Mouse (Mus musculus): ENCODE results near the gene Usp37. TPM values are rescaled to one million over a fixed set of nuclear protein-coding genes. Genes with fewer than 3 reads are reported as not detected.

Usp37 gene
- total RNA-seq, 2 experiments from 2014 or later, result 6.6 to 10.6 TPM

- DNase-seq, result no peak
- intact Hi-C loops (cut with DNase I; ENCODE audit: low total_unique reads), result loop anchor here (10.0 kb wide), 1 partner anchor 89 kb away; no protein-coding TSS in a partner anchor
Measured at GRCm38 (mm10) chr1:74505393-74505720, 38.7 kb downstream of the Usp37 start.

GRCm38 (mm10) chr1:74501106-74501505 lies 43.0 kb downstream of the Usp37 start:
- intact Hi-C loops (cut with DNase I; ENCODE audit: low total_unique reads), result loop anchor here (10.0 kb wide), 1 partner anchor 94 kb away; no protein-coding TSS in a partner anchor
- no peak for DNase-seq

- DNase-seq, result no peak
Measured at GRCm38 (mm10) chr1:74485792-74486191, 58.3 kb downstream of the Usp37 start.

GRCm38 (mm10) chr1:74460273-74460672 lies 83.8 kb downstream of the Usp37 start:
- intact Hi-C loops (cut with DNase I; ENCODE audit: low total_unique reads), result no loop called here
- DNase-seq, result peak; percentile 30

More at GRCm38 (mm10) chr1:74485792-74486191, 58.3 kb downstream of the Usp37 start:
- intact Hi-C loops (cut with DNase I; ENCODE audit: low total_unique reads), result no loop called here

GRCm38 (mm10) chr1:74452611-74453045 lies 91.5 kb downstream of the Usp37 start:
- intact Hi-C loops (cut with DNase I; ENCODE audit: low total_unique reads), result loop anchor here (5.0 to 10.0 kb wide), 4 partner anchors 35 to 245 kb away; partner anchors contain the start of genes Aamp and Pnkd
- DNase-seq, result no peak

GRCm38 (mm10) chr1:74444538-74444937 lies 99.5 kb downstream of the Usp37 start:
- intact Hi-C loops (cut with DNase I; ENCODE audit: low total_unique reads), result no loop called here
- DNase-seq, result no peak

- intact Hi-C loops (cut with DNase I; ENCODE audit: low total_unique reads), result no loop called here
Measured at GRCm38 (mm10) chr1:74439166-74439876, 104.8 kb downstream of the Usp37 start.

GRCm38 (mm10) chr1:74437702-74438427 lies 106.2 kb downstream of the Usp37 start:
- DNase-seq, result peak; percentile 24
- intact Hi-C loops (cut with DNase I; ENCODE audit: low total_unique reads), result no loop called here

More at GRCm38 (mm10) chr1:74439166-74439876, 104.8 kb downstream of the Usp37 start:
- no peak for DNase-seq

- intact Hi-C loops (cut with DNase I; ENCODE audit: low total_unique reads), result no loop called here
- no peak for DNase-seq
Measured at GRCm38 (mm10) chr1:74435563-74435962, 108.5 kb downstream of the Usp37 start.

GRCm38 (mm10) chr1:74434596-74434995 lies 109.5 kb downstream of the Usp37 start:
- intact Hi-C loops (cut with DNase I; ENCODE audit: low total_unique reads), result no loop called here
- DNase-seq, result no peak

- intact Hi-C loops (cut with DNase I; ENCODE audit: low total_unique reads), result no loop called here
- DNase-seq, result no peak
Measured at GRCm38 (mm10) chr1:74433220-74433619, 110.9 kb downstream of the Usp37 start.

GRCm38 (mm10) chr1:74425845-74426244 lies 118.2 kb downstream of the Usp37 start:
- no peak for DNase-seq
- intact Hi-C loops (cut with DNase I; ENCODE audit: low total_unique reads), result no loop called here

GRCm38 (mm10) chr1:74423147-74423546 lies 120.9 kb downstream of the Usp37 start:
- no peak for DNase-seq
- intact Hi-C loops (cut with DNase I; ENCODE audit: low total_unique reads), result no loop called here

- DNase-seq, result no peak
- intact Hi-C loops (cut with DNase I; ENCODE audit: low total_unique reads), result loop anchor here (5.0 kb wide), 1 partner anchor 33 kb away; no protein-coding TSS in a partner anchor
Measured at GRCm38 (mm10) chr1:74419440-74419794, 124.7 kb downstream of the Usp37 start.

- no peak for DNase-seq
- intact Hi-C loops (cut with DNase I; ENCODE audit: low total_unique reads), result loop anchor here (5.0 kb wide), 1 partner anchor 33 kb away; no protein-coding TSS in a partner anchor
Measured at GRCm38 (mm10) chr1:74418747-74419439, 125.2 kb downstream of the Usp37 start.

GRCm38 (mm10) chr1:74415143-74415542 lies 128.9 kb downstream of the Usp37 start:
- DNase-seq, result peak; percentile 48
- intact Hi-C loops (cut with DNase I; ENCODE audit: low total_unique reads), result loop anchor here (5.0 kb wide), 1 partner anchor 37 kb away; no protein-coding TSS in a partner anchor

- intact Hi-C loops (cut with DNase I; ENCODE audit: low total_unique reads), result no loop called here
Measured at GRCm38 (mm10) chr1:74412711-74413110, 131.4 kb downstream of the Usp37 start.

GRCm38 (mm10) chr1:74411753-74412325 lies 132.2 kb downstream of the Usp37 start:
- DNase-seq, result no peak
- intact Hi-C loops (cut with DNase I; ENCODE audit: low total_unique reads), result no loop called here

More at GRCm38 (mm10) chr1:74412711-74413110, 131.4 kb downstream of the Usp37 start:
- DNase-seq, result no peak

All from gastrocnemius, postnatal 14 days (tissue).